Mouse (Mus musculus): ENCODE data around the gene Rmdn2.

Rmdn2 gene

DNA sequence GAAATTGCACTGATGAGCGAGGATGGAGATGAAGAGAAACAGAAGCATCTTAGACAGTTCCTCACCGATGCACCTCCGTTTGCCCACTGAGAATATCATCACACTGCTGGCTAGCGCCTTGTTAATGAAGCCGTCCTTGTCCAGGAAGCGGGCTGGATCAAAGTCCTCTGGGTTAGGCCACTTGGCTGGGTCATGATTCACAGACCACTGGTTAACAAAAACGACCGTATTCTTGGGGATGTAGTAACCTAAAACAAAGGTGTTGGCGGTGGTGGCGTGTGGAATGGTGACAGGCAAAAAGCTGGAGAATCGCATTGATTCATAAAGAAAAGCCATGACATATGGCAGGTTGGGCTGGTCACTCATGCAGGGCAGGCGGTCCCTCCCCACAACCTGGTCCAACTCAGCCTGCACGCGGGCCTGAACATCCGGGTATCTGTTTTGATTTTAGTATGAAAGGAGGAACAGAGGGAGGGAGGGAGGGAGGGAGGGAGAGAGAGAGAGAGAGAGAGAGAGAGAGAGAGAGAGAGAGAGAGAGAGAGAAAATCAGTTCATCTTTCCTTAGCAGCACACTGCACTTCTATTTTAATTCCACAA is 98.7 kb downstream of the Rmdn2 start:
- DNase-seq = no peak

DNA sequence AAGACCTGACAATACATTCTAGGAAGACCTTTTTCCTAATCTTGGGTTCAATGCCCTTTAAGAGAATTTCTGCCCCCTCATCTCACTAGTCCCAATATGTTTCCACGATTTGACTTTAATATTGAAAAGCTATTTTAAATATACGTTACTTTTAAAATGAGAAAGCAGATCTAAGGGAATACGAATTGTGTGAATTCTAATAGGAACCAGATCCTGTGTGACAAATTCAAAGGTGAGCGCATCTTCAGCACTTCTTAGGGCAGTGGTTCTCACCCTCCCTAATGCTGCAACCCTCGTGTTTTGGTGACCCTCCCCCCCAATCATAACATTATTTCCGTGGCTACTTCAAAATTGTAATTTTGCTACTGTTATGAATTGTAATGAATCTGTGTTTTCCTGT is 100.3 kb downstream of the Rmdn2 start:
- no peak for DNase-seq

DNA sequence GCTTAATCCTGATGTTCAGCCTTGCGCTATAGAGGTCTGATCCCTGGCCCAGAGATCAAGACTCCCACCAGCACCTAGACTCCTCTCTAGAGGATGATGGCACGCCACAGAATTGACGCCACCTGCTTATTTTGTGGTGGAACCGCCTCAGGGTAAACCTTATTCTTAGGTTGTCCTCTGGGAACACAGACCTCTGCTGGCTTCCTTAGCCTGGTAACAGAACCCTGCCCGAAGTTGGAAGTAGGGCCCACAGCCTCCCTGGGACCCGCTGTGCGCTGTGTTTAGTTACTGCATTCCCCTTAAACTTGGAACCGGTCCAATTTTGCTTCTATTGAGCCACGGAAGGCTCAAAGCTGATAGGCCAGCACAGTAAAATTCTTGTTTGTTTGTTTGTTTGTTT is 100.9 kb downstream of the Rmdn2 start:
- no peak for DNase-seq

DNA sequence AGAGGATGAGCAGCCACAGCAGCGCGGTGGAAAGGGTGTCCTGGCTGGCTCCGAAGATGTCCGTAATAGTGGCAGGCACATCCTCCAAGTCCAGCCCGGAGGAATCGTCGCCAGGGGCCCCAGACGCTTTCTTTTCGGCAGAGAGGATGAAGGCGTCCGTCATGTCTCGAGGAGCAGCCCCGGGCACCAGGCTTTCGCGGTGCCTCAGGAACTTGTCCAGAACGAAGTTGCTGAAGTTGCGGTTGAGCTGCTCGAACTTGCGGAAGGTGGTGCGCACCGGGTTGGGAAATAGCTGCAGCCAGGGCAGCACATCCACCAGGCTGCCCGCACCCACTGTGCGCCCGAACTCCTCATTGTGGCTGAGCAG is 101.6 kb downstream of the Rmdn2 start:
- DNase-seq = no peak

DNA sequence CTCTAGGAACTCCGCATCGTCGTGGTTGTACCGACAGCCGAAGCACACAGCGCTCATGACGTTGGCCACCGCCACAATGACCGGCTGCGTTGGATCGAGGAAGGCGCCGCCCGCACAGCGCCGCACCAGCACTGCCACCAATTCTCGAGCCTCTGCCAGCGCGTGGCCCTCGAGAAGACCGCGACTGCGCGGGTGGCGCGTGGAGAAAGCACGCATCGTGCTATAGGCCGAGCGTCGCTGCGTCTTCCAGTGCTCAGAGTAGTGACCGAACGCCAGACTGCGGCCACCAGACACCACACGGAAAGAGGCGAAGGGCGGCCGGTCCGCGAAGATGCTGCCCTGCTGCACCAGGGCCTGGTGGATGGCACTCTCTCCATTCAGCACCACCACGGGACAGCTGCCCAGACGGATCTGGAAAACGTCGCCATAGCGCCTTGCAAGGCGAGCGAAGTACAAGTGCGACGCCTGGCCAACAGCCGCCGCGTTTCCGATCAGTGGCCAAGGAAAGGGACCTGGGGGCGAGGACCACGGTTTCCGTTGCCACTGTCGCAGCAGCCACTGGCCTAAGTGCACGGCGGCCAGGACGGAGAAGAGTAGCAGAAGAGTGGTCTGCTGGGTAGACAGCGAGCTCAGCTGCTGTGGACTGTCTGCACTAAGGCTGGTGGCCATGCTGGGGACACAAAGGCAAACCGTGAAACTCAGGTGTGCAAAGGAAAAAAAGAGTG is 102.1 kb downstream of the Rmdn2 start:
- no peak for DNase-seq

DNA sequence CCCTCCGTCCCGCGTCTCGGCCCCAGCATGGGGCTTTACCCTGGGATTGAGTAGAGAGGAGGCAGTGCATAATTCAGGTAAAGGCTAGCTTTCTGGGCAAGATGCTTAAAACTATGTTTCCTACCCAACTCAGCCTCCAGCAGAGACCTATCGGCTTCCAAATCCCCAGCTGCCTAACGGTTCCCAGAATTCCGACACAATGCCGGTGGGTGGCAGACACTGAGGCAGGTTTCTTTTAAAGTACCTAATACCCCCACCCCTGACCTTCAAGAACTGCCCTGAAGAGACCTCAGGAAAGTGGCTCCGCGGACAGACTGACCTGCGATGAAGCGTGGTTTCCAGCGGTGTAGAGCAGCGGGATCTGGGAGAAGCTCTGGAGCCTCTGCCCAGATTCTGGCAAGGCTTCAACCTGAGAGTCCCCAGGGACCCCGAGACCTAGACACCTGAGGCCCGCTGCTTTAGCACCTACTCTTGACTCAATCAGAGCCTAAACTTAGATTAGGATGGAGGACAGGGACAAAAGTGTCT is 102.8 kb downstream of the Rmdn2 start:
- no peak for DNase-seq

DNA sequence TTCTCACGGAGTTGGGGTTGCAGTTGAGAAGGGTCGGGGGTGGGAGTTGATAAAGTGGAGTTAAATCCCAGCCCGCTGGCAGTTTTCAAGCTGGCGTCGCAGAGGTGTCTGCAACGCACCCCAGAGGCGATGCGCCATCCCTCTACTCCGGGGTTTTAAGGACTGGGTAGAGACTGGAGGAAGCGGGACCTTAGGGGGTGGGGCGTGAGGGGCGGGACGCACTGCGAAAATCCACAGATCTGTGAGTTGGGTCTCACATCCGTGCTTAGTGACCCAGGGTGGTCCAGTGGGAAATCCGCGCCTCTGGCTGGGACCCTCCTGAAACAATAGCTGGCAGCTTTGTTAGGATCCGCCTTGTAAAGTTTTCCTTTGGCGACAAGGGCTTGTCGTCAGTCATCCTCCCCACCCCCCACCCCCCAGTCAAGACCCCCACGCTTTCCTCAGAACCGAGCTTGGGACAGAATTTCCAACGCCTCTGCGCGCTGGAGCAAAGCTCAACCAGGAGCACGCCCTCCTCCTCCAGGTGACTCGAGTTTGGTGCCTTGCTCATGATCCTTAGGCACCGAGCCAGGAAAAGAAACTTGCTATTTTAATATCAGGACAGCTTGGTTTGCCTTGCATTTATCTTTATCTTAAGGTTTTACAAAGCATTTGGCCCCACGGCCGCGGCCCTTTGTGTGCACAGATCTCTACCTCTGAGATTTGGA is 103.4 kb downstream of the Rmdn2 start, which contains the start of gene Cyp1b1:
Gene Cyp1b1, minus strand, starts transcription at position 131 of the 707 bp plus-strand sequence.
- DNase-seq = no peak

DNA sequence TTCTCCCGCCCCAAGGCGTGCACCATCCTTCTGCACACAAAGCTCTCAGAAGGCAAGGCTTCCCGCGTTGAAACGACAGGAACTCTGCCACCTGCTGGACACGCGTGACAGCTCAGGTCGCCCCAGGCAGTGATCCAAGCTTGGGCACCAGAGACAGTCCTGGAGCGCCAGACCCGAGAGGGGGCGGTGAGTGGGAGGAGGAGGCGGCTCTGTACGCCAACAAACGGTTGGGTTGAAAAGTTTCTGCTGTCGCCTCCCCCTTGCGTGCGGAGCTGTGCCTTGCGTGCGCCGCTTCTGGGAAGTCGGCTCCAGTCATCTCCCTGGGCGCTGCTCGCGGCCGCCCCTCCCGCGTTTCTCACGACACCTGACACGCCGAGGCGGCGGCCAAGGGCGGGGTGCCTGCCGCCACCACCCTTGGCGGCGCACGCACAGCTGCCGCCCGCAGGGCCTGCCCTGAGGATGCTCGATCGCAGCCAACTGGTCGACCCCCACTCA is 104.0 kb downstream of the Rmdn2 start:
- DNase-seq = peak; percentile 69

DNA sequence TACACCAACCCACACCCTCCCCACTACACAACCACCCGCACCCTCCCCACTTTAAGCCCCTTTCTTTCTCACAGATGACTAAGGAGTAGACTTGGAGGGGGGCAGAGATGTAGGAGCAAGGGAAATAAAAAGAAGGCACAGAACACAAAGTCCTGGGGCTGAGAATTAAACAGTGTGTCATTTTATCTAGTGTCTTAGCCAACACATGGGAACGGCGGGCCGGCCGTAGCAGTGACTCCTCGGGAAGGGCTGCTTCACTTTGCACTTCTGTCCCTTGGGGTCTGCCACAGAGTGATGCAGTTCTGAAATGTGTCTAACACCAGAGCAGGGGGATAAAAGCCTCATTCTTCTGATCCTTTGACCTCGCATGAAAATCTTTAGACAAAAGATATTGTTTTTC is 109.0 kb downstream of the Rmdn2 start:
- DNase-seq = no peak

DNA sequence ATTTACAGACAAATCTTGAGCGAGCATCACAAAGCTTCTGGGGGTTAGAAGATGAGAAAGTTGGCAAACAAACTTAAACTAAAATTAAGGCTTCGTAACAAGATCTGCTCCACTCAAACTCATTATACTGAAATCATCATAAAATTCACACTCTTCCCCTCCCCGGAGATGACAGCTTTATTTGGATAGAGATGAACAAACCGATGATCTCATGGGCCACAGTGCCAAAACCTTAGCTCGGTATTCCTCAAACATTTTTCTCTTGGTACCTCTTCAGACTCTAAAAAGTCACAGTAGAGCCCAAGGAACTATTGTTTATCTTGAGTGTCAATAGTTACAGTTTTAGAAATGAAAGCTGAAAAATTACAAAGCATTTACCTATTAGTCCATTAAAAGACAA is 115.0 kb downstream of the Rmdn2 start:
- DNase-seq = no peak

DNA sequence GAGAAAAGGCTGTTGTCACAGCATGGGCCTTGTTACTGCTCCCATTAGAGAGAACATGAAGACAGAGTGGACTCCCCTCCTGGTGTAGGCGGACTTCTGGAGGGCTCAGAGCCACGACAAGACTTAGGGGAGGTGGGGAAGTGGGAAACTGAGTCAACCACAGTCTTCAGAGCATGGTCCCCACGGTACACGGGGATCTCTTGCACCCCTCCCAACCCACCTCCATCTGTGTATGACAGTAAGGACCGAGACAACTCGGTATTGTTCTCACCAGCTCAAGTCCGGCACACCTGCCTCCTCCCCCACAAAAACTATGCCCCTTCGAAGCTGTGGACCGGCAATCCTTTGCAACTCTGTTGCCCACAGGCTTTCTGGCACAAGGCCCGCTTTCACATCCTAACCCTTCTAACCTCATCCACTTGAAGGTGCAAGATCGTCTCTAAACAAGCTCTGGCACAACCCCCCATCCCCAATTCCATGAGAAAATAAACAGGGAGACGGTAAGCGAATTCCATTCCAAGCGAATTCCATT is 116.5 kb downstream of the Rmdn2 start:
- DNase-seq = no peak

DNA sequence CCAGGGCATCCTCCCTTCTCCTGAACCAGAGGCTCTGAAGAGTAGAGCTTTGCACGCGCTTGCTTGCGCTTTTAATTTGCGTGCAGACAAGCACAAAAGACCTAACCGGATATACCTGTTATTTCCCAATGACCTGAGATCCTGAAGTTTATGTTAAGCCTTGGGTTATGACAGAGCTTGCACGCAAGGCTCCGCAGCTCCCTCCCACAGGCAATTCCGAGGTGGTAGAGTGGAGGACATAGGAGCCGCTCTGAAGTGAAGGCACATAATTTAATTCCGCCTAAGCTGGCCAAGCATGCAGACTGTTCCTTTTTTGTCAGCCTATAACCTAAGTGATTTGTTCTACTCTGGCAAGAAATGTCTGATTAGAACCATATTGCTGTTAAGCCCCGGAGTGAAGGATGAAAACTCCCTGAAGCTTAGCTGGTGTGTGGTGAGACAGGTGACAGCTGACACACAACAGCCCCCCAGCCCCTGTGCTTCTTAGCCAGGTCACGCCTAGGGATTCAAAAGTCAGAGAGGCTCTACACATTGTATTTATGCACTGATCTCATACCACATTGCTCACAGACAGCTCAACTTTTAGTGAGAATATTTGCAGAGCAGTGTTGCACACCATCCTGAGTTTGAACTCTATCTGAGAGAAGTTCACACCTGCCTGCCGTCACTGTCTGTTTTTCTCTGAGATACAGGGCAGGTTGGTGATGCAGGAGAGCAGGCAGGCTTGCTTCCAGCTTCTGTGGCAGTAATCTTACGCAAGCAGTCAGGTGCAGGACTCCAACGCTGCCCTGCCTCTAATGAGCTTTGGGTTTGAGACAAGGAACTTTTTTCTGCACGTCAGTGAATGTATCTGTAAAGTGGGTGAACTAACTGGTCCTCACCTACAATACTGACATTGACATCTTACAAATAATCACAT is 117.2 kb downstream of the Rmdn2 start:
- DNase-seq = no peak

DNA sequence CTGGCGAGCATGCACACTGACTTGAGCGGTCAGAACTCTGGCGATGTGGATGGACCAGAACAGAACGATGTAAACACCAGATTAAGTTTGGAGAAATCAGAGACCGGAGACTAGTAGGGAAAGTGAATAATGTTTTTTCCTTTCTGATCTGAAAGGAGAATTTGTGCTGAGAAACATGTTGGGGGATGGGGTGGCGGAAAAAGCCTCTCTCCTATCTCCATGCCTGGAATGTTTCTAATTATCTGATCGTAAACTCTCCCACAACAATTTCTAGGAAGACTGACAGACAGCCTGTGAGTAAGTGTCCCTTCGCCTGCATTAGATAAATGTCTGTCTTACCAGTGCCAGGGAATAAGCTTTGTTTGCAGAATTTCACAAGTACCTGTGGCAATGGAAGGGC is 119.3 kb downstream of the Rmdn2 start:
- no peak for DNase-seq

DNA sequence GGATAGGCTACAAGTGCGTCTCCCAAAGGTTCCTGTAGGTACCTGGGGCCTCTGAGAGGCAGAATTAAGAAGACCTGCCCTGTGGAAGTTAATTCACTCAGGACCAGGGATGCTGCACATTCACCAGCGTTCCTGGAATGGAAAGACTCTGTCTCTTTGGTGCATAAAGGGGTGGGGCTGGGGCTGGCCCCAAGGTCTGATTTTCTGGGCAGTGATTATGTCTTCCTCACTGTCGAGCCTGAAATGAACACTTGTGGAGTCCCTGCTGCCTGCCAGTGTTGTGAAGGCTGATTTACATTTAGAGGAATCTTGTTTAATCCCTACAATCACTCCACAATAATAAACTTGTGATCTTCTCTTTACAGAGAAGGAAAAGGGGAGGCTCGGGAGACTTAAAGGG is 121.4 kb downstream of the Rmdn2 start:
- DNase-seq = no peak

DNA sequence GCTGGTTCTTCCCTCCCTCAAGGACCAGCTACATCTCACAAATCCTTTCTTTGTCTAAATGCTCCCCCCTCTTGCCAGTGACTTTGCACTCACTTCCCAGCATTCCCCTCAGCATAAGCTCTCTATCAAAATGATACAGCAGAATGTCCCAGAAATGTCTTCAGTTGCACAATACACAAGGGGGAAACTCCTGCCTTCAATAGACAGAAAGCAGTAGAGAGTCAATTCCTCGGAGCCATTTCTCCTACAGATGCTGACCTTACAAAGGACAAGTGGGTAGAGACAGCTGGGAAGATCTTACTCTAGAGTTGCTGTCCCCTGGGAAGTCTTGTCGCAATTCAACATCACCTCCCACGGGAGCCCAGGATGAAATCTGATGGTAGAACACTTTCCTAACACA is 125.9 kb downstream of the Rmdn2 start:
- DNase-seq = no peak

DNA sequence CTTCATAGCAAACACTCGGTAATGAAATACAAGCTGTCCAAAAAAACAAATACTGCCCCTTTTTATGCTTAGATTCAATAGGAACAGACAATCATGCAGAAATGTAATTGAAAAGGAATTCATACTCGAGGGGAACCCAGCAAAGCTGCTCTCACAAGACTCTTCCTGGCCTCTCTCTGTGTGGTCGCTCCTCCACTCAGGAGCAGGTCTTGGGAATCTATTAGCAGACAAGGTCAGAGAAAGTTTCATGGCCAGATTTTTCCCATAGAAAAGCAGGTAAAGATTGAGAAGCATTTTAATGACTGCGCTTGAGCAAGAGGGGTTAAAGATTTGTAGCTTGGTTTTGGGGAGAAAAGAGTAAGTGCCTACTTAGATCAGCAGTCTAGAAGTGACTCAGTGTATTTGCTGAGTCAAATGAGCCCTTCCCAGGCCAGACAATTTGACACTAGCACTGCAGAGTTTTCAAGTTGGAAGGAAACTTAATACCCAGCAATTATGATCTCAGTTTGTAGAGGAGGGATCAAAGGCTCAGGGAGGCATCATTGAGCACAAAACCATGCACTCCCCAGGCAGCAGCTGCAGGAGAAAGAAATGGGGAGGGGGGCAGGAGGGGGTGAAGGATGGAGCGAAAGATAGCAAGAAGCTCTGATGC is 127.3 kb downstream of the Rmdn2 start:
- DNase-seq = no peak

DNA sequence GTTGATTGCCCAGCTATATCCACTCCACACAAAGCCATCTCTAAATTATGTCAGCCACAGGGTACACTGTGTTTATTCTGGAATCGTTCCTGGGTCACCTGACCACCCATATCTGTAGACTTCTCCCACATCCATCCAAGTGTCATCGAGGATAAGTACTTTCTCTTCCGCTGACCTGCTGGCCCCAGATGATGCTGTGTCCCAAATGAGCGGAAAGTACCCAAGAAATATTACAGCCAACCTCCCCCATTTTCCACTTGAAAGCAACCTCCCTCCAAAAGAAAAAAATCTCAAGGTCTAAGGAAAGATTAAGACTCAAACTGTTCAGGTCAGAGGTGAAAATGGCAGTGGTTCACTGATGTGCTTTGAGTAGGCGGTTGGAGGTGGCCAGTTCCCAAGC is 131.0 kb downstream of the Rmdn2 start:
- DNase-seq = no peak
